Mouse (Mus musculus) heart, embryonic 11.5 days (tissue): ENCODE results near the gene Atp6v0c. TPM values are rescaled to one million over a fixed set of nuclear protein-coding genes. Genes with fewer than 3 reads are reported as not detected.
"Not testable (repeated sequence)": the region's sequence is repeated elsewhere in the genome, so short reads cannot be mapped to it uniquely, and the experiment has no call there.

Experiments
- ATAC-seq: fragments of 200-750 bp; cut with Nextera tagmentation; replicated peaks from 2 replicates; pipeline ENCODE4 v1.8.0; 2017; ENCODE audit warnings: moderate library complexity; ENCODE audit not compliant: insufficient number of reproducible peaks, low FRiP score, low TSS enrichment
- H3K27ac ChIP-seq: fragments of 300-500 bp; sonication (generic); 2 replicates; pipeline ENCODE4 v1.5.1; 2014; ENCODE audit warnings: mild to moderate bottlenecking, low read depth, low read length
- H3K27me3 ChIP-seq: fragments of 300-500 bp; sonication (generic); 2 replicates; pipeline ENCODE4 v1.6.1; 2014; ENCODE audit warnings: mild to moderate bottlenecking, low read length, mixed read lengths; ENCODE audit not compliant: control insufficient read depth, insufficient read depth
- H3K36me3 ChIP-seq: fragments of 300-500 bp; sonication (generic); 2 replicates; pipeline ENCODE4 v1.6.1; 2014; ENCODE audit warnings: mild to moderate bottlenecking, low read length, moderate library complexity, mixed read lengths; ENCODE audit not compliant: control insufficient read depth, insufficient read depth
- H3K4me1 ChIP-seq: fragments of 300-500 bp; sonication (generic); 2 replicates; pipeline ENCODE4 v1.6.1; 2014; ENCODE audit warnings: low read length; ENCODE audit not compliant: control insufficient read depth, insufficient read depth
- H3K4me2 ChIP-seq: fragments of 300-500 bp; sonication (generic); 2 replicates; pipeline ENCODE4 v1.6.1; 2014; ENCODE audit warnings: mild to moderate bottlenecking, moderate library complexity
- H3K4me3 ChIP-seq: fragments of 300-500 bp; sonication (generic); 2 replicates; pipeline ENCODE4 v1.5.1; 2014; ENCODE audit warnings: low read depth, low read length
- H3K9ac ChIP-seq: fragments of 300-500 bp; sonication (generic); 2 replicates; pipeline ENCODE4 v1.6.1; 2014; ENCODE audit warnings: mild to moderate bottlenecking, low read depth, low read length, moderate library complexity
- H3K9me3 ChIP-seq: fragments of 300-500 bp; sonication (generic); replicated peaks from 2 replicates; pipeline ENCODE4 v1.6.1; 2016; ENCODE audit warnings: low read length; ENCODE audit not compliant: control insufficient read depth
- WGBS: fragments of 180-500 bp; shearing (Covaris S2); extraction: QIAGEN DNeasy Blood & Tissue Kit; methylation state at CpG from one replicate; pipeline ENCODE4 v1.1.7; 2014; ENCODE audit not compliant: insufficient replicate concordance; 5-methylcytosine and 5-hydroxymethylcytosine counted together
- polyA plus RNA-seq: library from polyadenylated mRNA; unstranded; fragments of >200 nt; fragmentation: Nextera tagmentation; extraction: Ambion mirVana; gene quantifications from 2 replicates; pipeline ENCODE4 v1.2.1, GENCODE M21; 2014

Atp6v0c gene
- polyA plus RNA-seq, 1 experiment from 2014 or later: 552 TPM

GRCm38 (mm10) chr17:24140845-24141424 lies 28.6 kb downstream of the Atp6v0c start:
- WGBS: under 1% methylated on average over 33 of the region's 43 CpGs
- peak overlapping the region; percentile 88 for H3K4me2 ChIP-seq
- H3K9ac ChIP-seq: peak overlapping the region; percentile 90
- H3K27me3 ChIP-seq: no peaks in the 10 kb centered on the region
- no peaks in the 10 kb centered on the region for H3K9me3 ChIP-seq
- H3K4me1 ChIP-seq: peaks cover 11% of the 10 kb centered on the region
- H3K4me3 ChIP-seq: peak overlapping the region; percentile 98
- H3K27ac ChIP-seq: peak overlapping the region; percentile 87
- ATAC-seq: peak; percentile 60
- H3K36me3 ChIP-seq: no peaks in the 10 kb centered on the region

DNA sequence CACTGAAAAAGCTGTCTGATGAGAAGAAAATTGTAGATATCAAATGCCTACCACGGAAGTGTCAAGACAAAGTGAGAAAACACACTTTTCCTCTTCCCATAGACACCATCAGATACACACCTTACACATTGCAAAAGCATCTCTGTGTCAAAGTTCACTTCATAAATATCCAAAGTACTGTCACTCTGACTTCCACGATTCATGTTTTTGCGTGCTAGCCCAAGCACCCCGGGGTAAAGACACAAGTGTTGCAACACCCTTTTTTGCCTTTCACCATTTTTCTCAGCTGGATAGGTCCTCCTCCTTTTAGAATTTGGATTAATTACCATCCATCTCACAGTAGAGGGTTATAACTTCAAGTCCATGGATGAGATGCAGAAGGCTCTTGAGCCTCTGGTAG lies 29.5 kb downstream of the Atp6v0c start:
- H3K27me3 ChIP-seq: no peaks in the 10 kb centered on the region
- 90% methylated on average over 4 of the region's 4 CpGs for WGBS
- no peak overlapping the region for H3K9ac ChIP-seq
- no peaks in the 10 kb centered on the region for H3K9me3 ChIP-seq
- H3K4me2 ChIP-seq: peak overlapping the region; percentile 88
- no peak for ATAC-seq
- no peak overlapping the region for H3K27ac ChIP-seq
- no peaks in the 10 kb centered on the region for H3K36me3 ChIP-seq
- H3K4me3 ChIP-seq: peak overlapping the region; percentile 98
- peaks cover 11% of the 10 kb centered on the region for H3K4me1 ChIP-seq

DNA sequence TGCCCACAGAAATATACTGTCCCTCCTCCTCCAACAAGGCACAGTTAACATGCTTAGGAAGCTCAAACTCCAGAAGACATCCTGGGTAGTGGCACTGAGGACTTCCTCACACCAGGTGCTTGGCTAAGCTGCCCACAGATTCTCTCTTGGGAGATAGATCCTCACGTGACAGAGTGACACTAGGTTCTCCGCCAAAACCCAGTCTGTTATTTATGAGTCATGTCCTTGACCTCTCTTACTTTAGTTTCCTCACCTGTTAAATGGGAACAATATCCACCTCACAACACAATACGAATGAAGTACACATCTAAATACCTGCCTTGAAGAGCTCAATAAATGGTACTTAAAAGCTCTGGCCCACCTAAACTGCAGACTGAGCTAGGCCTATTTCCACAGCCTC lies 30.2 kb downstream of the Atp6v0c start:
- WGBS: 84% methylated on average over 3 of the region's 3 CpGs
- no peak overlapping the region for H3K9ac ChIP-seq
- H3K27ac ChIP-seq: no peak overlapping the region
- no peak overlapping the region for H3K4me2 ChIP-seq
- no peaks in the 10 kb centered on the region for H3K9me3 ChIP-seq
- no peaks in the 10 kb centered on the region for H3K36me3 ChIP-seq
- H3K4me1 ChIP-seq: peaks cover 11% of the 10 kb centered on the region
- H3K4me3 ChIP-seq: no peak overlapping the region
- ATAC-seq: no peak
- H3K27me3 ChIP-seq: no peaks in the 10 kb centered on the region

DNA sequence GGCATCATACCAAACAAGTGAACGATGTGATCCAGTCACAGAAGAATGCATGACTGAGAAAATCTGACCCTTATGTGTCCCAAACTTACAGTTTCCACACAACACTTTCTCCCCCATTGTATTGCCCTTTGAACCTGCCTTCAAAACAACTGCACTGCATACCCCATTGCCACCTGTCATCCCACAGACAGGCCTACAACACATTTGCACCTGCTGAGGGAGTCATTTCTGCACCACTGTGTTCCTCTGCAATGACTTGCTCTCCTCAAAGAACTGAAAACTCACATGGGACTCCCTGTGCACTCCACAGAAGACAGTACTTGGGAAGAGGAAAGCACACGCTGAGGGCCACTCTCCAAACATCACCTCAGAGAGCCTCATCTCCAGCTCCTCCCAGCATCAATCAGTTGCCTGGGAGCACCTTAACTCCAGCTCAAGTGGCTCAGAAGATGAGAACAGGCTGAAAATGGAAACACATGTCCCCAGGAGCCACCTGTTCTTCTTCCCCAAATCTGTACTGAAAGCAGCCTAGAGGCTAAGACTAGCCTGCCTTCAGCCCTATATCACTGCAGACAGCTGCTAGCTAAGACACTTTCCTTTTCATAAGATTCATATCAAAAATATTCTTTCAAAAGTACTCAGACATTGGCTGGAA lies 32.1 kb downstream of the Atp6v0c start:
- H3K36me3 ChIP-seq: no peaks in the 10 kb centered on the region
- H3K9me3 ChIP-seq: no peaks in the 10 kb centered on the region
- H3K4me1 ChIP-seq: peaks cover 11% of the 10 kb centered on the region
- H3K4me2 ChIP-seq: no peak overlapping the region
- no peak overlapping the region for H3K4me3 ChIP-seq
- H3K27me3 ChIP-seq: no peaks in the 10 kb centered on the region
- WGBS: 78% methylated on average over 2 of the region's 2 CpGs
- no peak overlapping the region for H3K27ac ChIP-seq
- ATAC-seq: no peak
- H3K9ac ChIP-seq: no peak overlapping the region

- no peak overlapping the region for H3K4me3 ChIP-seq
- no peak for ATAC-seq
- H3K27ac ChIP-seq: no peak overlapping the region
- no peak overlapping the region for H3K4me2 ChIP-seq
- H3K4me1 ChIP-seq: no peaks in the 10 kb centered on the region
- H3K9me3 ChIP-seq: no peaks in the 10 kb centered on the region
- no peaks in the 10 kb centered on the region for H3K27me3 ChIP-seq
- H3K36me3 ChIP-seq: no peaks in the 10 kb centered on the region
- H3K9ac ChIP-seq: no peak overlapping the region
Observed at GRCm38 (mm10) chr17:24134062-24134461, 35.4 kb downstream of the Atp6v0c start.

DNA sequence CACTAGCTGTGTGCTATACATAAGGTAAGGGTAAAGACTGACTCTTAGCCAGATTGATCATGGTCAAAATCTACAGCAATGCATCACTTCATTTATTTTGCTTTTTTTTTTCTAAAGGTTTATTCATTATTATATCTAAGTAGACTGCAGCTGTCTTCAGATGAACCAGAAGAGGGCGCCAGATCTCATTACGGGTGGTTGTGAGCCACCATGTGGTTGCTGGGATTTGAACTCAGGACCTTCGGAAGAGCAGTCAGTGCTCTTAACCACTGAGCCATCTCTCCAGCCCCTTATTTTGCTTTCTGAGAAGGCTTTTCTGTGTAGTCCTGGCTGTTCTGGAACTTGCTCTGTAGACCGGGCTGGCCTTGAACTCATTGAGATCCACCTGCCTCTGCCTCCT lies 36.6 kb downstream of the Atp6v0c start:
- not testable (repeated sequence) for H3K9me3 ChIP-seq, H3K27me3 ChIP-seq, ATAC-seq, H3K27ac ChIP-seq, H3K9ac ChIP-seq, H3K4me2 ChIP-seq, H3K36me3 ChIP-seq, H3K4me3 ChIP-seq, H3K4me1 ChIP-seq
- 80% methylated on average over 4 of the region's 4 CpGs for WGBS

DNA sequence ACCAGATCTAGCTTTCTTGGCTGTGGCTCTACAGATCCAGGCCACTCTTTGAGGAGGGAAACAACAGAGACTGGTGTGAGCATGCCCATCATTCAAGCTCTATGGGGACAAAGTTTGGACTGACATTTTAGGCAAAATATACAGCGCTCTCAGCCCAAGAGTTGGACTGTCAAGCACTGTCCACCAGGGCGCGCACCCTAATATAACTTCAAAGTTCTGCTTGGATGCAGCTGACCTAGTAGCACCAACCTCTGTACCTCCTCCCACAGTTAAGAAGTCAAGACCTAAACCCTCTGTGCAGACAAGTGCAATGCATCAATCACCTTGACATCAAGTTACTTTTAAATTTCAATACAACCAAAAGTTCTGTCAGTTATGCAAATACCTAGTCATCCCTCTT lies 37.9 kb downstream of the Atp6v0c start:
- Histone ChIP-seq H3K27me3 (no peaks in the 10 kb centered on the region), H3K9me3 (no peaks in the 10 kb centered on the region), H3K27ac (no peak overlapping the region), H3K9ac (no peak overlapping the region), H3K36me3 (no peaks in the 10 kb centered on the region), H3K4me3 (no peak overlapping the region), H3K4me1 (no peaks in the 10 kb centered on the region), H3K4me2 (no peak overlapping the region)
- ATAC-seq: no peak
- WGBS: 79% methylated on average over 3 of the region's 3 CpGs

DNA sequence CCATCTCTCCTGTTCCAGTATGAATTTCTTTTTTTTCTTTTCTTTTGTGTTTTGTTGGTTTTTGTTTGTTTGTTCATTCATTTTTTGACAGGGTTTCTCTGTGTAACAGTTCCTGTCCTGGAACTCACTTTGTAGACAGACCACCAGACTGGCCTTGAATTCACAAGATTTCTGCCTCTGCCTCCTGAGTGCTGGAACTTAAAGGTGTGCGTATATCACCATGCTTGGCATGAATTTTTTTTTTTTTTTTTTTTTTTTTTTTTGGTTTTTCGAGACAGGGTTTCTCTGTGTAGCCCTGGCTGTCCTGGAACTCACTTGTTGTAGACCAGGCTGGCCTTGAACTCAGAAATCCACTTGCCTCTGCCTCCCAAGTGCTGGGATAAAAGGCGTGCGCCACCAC lies 40.3 kb downstream of the Atp6v0c start:
- H3K9ac ChIP-seq, H3K4me3 ChIP-seq, H3K4me1 ChIP-seq, H3K9me3 ChIP-seq, H3K36me3 ChIP-seq, H3K27ac ChIP-seq, ATAC-seq, H3K27me3 ChIP-seq, H3K4me2 ChIP-seq: not testable (repeated sequence)
- 89% methylated on average over 4 of the region's 4 CpGs for WGBS

DNA sequence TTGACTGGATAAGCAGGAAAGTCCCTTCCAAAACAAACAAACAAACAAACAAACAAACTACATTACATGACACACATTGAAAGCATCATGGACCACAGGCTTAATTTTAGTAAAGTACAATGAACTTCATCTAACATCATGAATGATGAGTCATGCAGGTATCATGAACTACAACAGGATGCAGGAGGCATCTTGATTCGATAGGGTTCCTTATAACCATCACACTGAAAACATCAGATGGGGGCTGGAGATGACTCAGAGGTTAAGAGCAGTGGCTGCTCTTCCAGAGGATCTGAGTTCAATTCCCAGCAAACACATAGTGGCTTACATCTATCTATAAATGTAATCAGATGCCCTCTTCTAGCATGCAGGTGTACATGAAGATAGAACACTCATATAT lies 41.9 kb downstream of the Atp6v0c start:
- Histone ChIP-seq H3K9me3 (no peaks in the 10 kb centered on the region), H3K4me2 (no peak overlapping the region), H3K4me3 (no peak overlapping the region), H3K9ac (no peak overlapping the region), H3K36me3 (no peaks in the 10 kb centered on the region), H3K4me1 (no peaks in the 10 kb centered on the region), H3K27me3 (no peaks in the 10 kb centered on the region), H3K27ac (no peak overlapping the region)
- 91% methylated on average over 1 of the region's 1 CpGs for WGBS
- ATAC-seq: no peak
